Mouse (Mus musculus) limb, embryonic 11.5 days (tissue): ENCODE results near the gene Vmac. TPM values are rescaled to one million over a fixed set of nuclear protein-coding genes. Genes with fewer than 3 reads are reported as not detected.
A peak's percentile ranks its signal among the peaks of the same experiment; 100 is the strongest.

Experiments
- ATAC-seq: fragments of 200-750 bp; cut with Nextera tagmentation; 2 replicates; pipeline ENCODE4 v1.8.0; 2017; ENCODE audit warnings: low read depth; ENCODE audit not compliant: insufficient number of reproducible peaks, low FRiP score, low TSS enrichment
- DNase-seq: peaks from one replicate; pipeline ENCODE4 v3.0.0-alpha.2; 2015; ENCODE audit warnings: low spot score
- H3K27ac ChIP-seq: fragments of 300-500 bp; sonication (generic); replicated peaks from 2 replicates; pipeline ENCODE4 v1.5.1; 2014; ENCODE audit warnings: low read depth, mild to moderate bottlenecking, low read length
- H3K27me3 ChIP-seq: fragments of 300-500 bp; sonication (generic); 2 replicates; pipeline ENCODE4 v1.6.1; 2014; ENCODE audit warnings: mild to moderate bottlenecking, low read length, mixed read lengths; ENCODE audit not compliant: control insufficient read depth, insufficient read depth
- H3K36me3 ChIP-seq: fragments of 300-500 bp; sonication (generic); 2 replicates; pipeline ENCODE4 v1.6.1; 2014; ENCODE audit warnings: mild to moderate bottlenecking, low read length, moderate library complexity, mixed read lengths; ENCODE audit not compliant: control insufficient read depth, insufficient read depth
- H3K4me1 ChIP-seq: fragments of 300-500 bp; sonication (generic); 2 replicates; pipeline ENCODE4 v1.6.1; 2014; ENCODE audit warnings: low read length, mixed read lengths; ENCODE audit not compliant: control insufficient read depth, insufficient read depth
- H3K4me2 ChIP-seq: fragments of 300-500 bp; sonication (generic); 2 replicates; pipeline ENCODE4 v1.6.1; 2014; ENCODE audit warnings: low read depth, mild to moderate bottlenecking, moderate library complexity; ENCODE audit not compliant: severe bottlenecking
- H3K4me3 ChIP-seq: fragments of 300-500 bp; sonication (generic); 2 replicates; pipeline ENCODE4 v1.5.1; 2014; ENCODE audit warnings: low read depth, low read length
- H3K9ac ChIP-seq: fragments of 300-500 bp; sonication (generic); 2 replicates; pipeline ENCODE4 v1.6.1; 2014; ENCODE audit warnings: mild to moderate bottlenecking, low read length
- H3K9me3 ChIP-seq: fragments of 300-500 bp; sonication (generic); 2 replicates; pipeline ENCODE4 v1.6.1; 2016; ENCODE audit warnings: low read length; ENCODE audit not compliant: control insufficient read depth
- WGBS: fragments of 180-500 bp; shearing (Covaris S2); extraction: QIAGEN DNeasy Blood & Tissue Kit; methylation state at CpG from one replicate; pipeline ENCODE4 v1.1.7; 2014; 5-methylcytosine and 5-hydroxymethylcytosine counted together
- polyA plus RNA-seq: library from polyadenylated mRNA; unstranded; fragments of >200 nt; fragmentation: Nextera tagmentation; extraction: Ambion mirVana; gene quantifications from 2 replicates; pipeline ENCODE4 v1.2.1, GENCODE M21; 2014

Vmac gene
- polyA plus RNA-seq, 1 experiment from 2014 or later = 19.7 TPM

DNA sequence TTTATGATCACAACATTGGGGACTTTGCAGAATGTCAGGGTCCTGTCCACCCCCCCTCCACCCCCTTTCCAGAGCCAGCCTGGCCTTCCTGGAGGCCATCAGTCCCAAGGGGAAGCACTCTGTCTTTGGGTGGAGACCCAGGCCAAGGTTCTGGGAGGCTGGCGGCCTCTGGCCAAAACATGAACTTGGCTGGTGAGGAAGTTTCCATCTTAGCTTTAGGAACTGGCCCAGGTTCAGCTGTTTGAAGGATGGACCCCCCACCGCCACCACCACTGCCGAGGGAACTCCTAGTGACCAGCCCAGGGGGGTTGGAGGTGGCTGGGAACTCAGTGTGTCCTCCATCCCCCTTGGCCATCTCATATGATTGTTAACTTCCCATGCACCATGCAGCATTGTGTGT is 43.3 kb upstream of the Vmac start:
- Histone ChIP-seq H3K4me1 (peaks cover 28% of the 10 kb centered on the region; the same call in 1 of the 2 replicates), H3K27me3 (peaks cover 11% of the 10 kb centered on the region), H3K4me3 (no peak overlapping the region), H3K27ac (no peak overlapping the region), H3K9ac (no peak overlapping the region), H3K9me3 (no peaks in the 10 kb centered on the region), H3K4me2 (no peak overlapping the region), H3K36me3 (no peaks in the 10 kb centered on the region)
- 69% methylated on average over 3 of the region's 3 CpGs for WGBS
- DNase-seq (no peak), ATAC-seq (no peak)

DNA sequence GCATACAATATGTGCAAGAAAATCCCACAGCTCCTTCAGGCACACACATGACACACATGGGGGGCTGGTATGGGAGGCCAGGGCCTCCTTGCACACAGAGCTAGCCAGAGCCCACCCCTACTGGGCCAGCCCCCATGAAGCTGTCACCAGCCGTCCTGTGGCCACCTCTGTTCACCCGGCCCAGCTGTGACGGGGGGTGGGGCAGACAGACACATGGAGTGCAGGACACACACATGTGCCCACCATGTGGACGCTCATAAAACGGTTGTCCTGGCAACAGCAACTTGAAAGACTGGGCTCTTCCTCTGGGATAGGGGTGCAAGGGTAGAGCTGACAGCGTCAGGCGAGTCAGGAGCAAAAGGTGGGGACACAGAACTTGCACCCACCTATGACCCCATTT is 41.4 kb upstream of the Vmac start:
- H3K9me3 ChIP-seq = no peaks in the 10 kb centered on the region
- no peak overlapping the region for H3K4me3 ChIP-seq
- ATAC-seq (peak; percentile 52), DNase-seq (peak; percentile 86)
- H3K9ac ChIP-seq = no peak overlapping the region
- peaks cover 26% of the 10 kb centered on the region; the same call in 1 of the 2 replicates for H3K4me1 ChIP-seq
- WGBS = 15% methylated on average over 7 of the region's 7 CpGs
- no peak overlapping the region for H3K27ac ChIP-seq
- peaks cover 29% of the 10 kb centered on the region for H3K27me3 ChIP-seq
- H3K4me2 ChIP-seq = no peak overlapping the region
- no peaks in the 10 kb centered on the region for H3K36me3 ChIP-seq

DNA sequence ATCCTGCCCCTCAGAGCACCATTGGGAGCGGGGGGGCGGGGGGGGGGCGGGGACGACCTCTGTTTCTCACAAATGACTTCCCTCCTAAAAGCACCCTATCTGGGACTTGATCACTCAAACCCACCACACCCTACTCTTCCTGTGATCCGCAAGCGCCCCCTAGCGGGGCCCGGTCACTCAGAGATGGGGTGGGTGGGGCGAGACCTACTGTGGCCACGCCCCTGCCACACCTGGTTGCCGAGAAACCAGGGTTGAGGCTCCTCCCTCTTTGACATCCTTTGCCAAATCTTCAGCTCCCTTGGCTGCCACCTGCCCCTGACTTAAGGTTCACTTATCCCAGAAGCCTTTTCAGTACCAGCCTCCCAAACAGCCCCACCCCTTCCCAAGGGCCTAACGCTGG is 40.3 kb upstream of the Vmac start:
- ATAC-seq = no peak
- 7% methylated on average over 12 of the region's 12 CpGs for WGBS
- peak; percentile 77 for DNase-seq
- H3K27me3 ChIP-seq = peaks cover 40% of the 10 kb centered on the region
- H3K36me3 ChIP-seq = no peaks in the 10 kb centered on the region
- H3K9ac ChIP-seq = no peak overlapping the region
- peaks cover 37% of the 10 kb centered on the region; the same call in 1 of the 2 replicates for H3K4me1 ChIP-seq
- H3K27ac ChIP-seq = no peak overlapping the region
- no peaks in the 10 kb centered on the region for H3K9me3 ChIP-seq
- no peak overlapping the region for H3K4me3 ChIP-seq
- no peak overlapping the region for H3K4me2 ChIP-seq

DNA sequence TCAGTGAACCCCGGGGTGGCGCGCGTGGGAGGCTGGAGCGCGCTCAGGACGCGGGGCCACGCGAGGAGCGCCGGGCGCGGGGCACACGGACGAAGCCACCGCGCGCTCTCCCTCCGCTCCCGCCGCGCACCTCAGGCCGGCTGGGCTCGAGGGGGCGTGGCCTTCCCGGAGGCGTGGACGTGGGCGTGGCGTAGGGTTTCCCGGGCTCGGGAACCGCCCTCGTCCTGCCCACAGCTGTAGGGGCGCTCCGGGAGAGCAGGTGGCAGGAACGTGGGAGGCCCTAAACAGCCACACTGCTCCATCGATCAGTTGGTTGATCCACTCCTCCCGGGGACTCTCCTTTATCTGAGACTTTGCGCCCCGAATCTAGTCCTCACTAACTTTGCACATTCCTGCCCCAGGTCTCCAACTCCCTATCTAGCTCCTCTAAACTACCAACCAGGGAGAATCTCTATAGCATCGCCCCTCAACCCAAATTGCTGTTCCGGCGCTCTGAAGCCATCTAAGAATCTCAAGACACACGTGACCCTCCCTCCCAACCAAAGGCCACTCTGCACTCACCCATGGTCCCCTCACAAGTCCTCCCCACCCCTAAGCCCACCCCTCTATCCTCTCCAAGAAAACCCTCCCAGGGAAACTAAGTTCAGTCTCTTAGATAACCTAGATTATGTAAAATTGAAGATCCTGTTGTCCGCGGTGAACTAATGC is 39.7 kb upstream of the Vmac start, which contains the start of gene Nrtn:
Nrtn (minus strand) TSS at position 115 of the 708 bp plus-strand sequence.
- H3K4me1 ChIP-seq = peaks cover 37% of the 10 kb centered on the region; the same call in 1 of the 2 replicates
- H3K27me3 ChIP-seq = peaks cover 46% of the 10 kb centered on the region

DNA sequence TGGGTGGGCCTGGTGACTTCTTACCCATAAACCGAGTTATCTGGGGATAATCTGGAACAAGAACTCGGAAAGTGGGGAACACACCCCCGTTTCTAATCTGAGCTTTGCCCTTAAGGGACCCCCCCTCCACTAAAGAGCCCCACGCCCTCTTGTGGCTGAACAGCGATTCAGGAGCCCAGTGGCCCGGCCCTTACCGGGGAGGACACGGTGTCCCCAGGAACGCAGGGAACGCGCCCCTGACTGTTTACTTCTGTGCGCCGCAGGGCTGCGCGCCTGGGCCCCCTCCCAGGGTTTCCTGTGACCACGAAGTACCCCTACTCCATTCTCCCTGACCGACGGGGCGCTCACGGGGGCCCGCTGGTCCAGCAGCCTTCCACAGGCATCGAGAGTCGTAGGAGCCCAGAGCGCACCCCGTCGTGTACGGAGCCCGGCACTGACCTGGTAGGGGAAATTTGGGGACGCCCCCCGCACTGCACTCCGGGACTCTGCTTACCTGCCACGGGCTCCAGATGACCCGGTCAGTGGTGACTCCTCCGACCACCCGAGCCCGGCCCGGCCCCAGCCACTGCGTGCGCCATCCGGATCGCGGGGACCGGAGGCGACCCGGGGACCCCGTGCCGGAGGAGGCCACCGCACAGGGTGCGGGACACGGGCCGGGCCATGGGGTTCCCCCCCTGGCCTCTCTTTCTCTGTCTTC is 39.0 kb upstream of the Vmac start:
- peaks cover 53% of the 10 kb centered on the region for H3K27me3 ChIP-seq
- H3K9me3 ChIP-seq = no peaks in the 10 kb centered on the region
- H3K27ac ChIP-seq = no peak overlapping the region
- H3K4me1 ChIP-seq = peaks cover 32% of the 10 kb centered on the region; the same call in 1 of the 2 replicates
- H3K4me2 ChIP-seq = peak overlapping the region; percentile 94
- peak overlapping the region; percentile 50 for H3K4me3 ChIP-seq
- WGBS = 2% methylated on average over 51 of the region's 51 CpGs
- DNase-seq (peak; percentile 56), ATAC-seq (peak; percentile 14; the same call in 1 of the 2 replicates)
- H3K36me3 ChIP-seq = no peaks in the 10 kb centered on the region
- peak overlapping the region; percentile 58 for H3K9ac ChIP-seq

More for the DNA sequence above, 39.7 kb upstream of the Vmac start, which contains the start of gene Nrtn:
- DNase-seq = peak; percentile 91
- Histone ChIP-seq H3K4me2 (peak within 1 kb of the TSS; percentile 94), H3K36me3 (no peaks in the 10 kb centered on the region), H3K9me3 (no peaks in the 10 kb centered on the region), H3K9ac (peak within 1 kb of the TSS; percentile 58), H3K4me3 (peak within 1 kb of the TSS; percentile 50), H3K27ac (0 out of 2 replicates have a peak within 1 kb of the TSS, but pooled peaks have one; percentile 8)
- ATAC-seq = 0 out of 2 replicates have a peak, but pooled peaks have one; percentile 31
- under 1% methylated on average over 33 of the region's 48 CpGs for WGBS

DNA sequence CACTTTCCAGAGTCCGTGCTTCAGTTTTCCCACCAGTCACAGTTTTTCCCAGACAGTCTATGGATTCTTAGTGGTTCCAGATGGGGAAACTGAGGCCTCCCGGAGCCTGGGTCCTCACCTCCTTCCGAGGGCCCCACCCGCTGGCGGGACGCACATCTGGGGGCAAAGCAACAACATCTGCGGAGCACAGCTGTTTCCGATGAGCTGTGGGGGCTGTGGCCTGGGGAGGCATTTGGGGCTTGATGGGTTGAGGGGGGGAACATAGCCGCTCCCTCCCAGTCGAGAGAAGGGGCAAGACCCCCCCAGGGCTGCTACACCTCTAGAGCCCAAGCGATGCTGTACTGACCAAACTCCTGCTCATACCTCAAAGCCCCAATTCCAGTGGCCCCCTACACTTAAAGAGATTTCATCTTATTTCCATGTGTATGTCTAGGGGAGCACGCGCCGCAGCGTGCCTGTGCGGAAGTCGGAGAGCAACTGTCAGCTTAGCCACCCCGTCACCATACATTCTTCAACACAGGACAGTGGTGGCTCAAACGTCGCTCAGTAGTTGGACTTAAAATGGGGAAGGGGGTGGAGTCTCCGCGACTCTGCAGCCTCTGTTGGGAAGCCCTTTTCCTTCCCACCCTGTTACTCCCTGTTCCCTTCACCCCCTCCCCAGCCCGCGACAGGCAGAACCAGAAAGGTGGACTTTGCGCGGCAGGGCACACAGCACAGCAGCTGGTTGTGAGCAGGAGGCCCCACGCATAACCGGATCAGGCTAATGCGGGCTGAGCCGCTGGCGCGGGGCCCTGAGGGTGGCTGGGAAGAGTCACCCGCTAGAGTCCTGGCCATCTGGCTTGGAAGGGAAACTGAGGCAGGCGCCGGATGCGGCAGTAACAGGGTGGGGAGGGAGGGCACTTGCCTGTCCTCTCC is 36.7 kb upstream of the Vmac start:
- Histone ChIP-seq H3K4me1 (peaks cover 25% of the 10 kb centered on the region; the same call in 1 of the 2 replicates), H3K4me2 (0 out of 2 replicates have a peak overlapping the region, but pooled peaks have one; percentile 4), H3K27me3 (peaks cover 60% of the 10 kb centered on the region), H3K4me3 (0 out of 2 replicates have a peak overlapping the region, but pooled peaks have one; percentile 8), H3K27ac (no peak overlapping the region), H3K9me3 (peaks cover 3% of the 10 kb centered on the region; the same call in 1 of the 2 replicates), H3K9ac (no peak overlapping the region; the same call in 1 of the 2 replicates), H3K36me3 (no peaks in the 10 kb centered on the region)
- ATAC-seq = no peak
- WGBS = 14% methylated on average over 36 of the region's 36 CpGs
- DNase-seq = no peak

DNA sequence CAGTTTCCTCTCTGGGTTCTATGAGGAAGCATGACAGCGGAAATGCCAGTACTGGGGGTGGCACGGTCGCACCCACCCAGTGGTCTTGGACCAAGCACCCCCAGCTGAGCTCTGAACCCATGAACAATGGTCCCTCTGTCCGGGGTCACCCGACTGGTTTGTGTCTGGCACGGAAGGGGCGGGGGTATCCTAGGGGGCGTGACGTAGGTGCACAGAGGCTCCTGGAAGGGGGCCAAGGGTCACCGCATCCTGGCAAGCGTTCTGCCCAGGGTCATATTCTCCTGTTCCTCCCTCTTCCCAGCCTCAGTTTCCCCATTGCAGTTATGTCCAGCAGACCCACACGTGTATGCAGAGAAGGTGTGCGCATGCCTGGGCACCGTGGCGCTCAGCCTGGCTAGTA is 35.6 kb upstream of the Vmac start:
- Histone ChIP-seq H3K4me1 (peaks cover 18% of the 10 kb centered on the region; the same call in 1 of the 2 replicates), H3K36me3 (no peaks in the 10 kb centered on the region), H3K9ac (no peak overlapping the region), H3K4me2 (no peak overlapping the region), H3K27ac (no peak overlapping the region), H3K4me3 (no peak overlapping the region), H3K27me3 (peaks cover 60% of the 10 kb centered on the region), H3K9me3 (peaks cover 3% of the 10 kb centered on the region; the same call in 1 of the 2 replicates)
- 29% methylated on average over 15 of the region's 15 CpGs for WGBS
- ATAC-seq = no peak
- no peak for DNase-seq
